Mouse (Mus musculus): Measurements from ENCODE around the gene Sgip1. TPM values are rescaled to one million over a fixed set of nuclear protein-coding genes. Genes with fewer than 3 reads are reported as not detected.

Gene Sgip1
- total RNA-seq (2021) = 1 to 10 TPM in 1 of 2 experiments, under 1 TPM in 1; 0.87 to 2.2 TPM

- no peak for DNase-seq
Measured at GRCm38 (mm10) chr4:102741287-102741686, at the start of gene Sgip1. Gene Sgip1 (plus strand): TSS chr4:102741297.

GRCm38 (mm10) chr4:102691402-102691801 lies 49.7 kb upstream of the Sgip1 start:
- intact Hi-C loops (cut with DNase I) = no loop called here
- no peak for DNase-seq

More at GRCm38 (mm10) chr4:102741287-102741686, at the start of gene Sgip1:
- intact Hi-C loops (cut with DNase I) = no loop called here

- intact Hi-C loops (cut with DNase I) = no loop called here
- no peak for DNase-seq
Measured at GRCm38 (mm10) chr4:102697966-102698365, 43.1 kb upstream of the Sgip1 start.

GRCm38 (mm10) chr4:102711731-102712130 lies 29.4 kb upstream of the Sgip1 start:
- intact Hi-C loops (cut with DNase I) = loop anchor here (10.0 kb wide), 1 partner anchor 263 kb away; the partner anchor contains the start of gene Tctex1d1
- no peak for DNase-seq

- intact Hi-C loops (cut with DNase I) = loop anchor here (10.0 kb wide), 1 partner anchor 259 kb away; the partner anchor contains the start of gene Tctex1d1
Measured at GRCm38 (mm10) chr4:102715532-102715931, 25.6 kb upstream of the Sgip1 start.

GRCm38 (mm10) chr4:102717123-102717828 lies 23.8 kb upstream of the Sgip1 start:
- DNase-seq = no peak
- intact Hi-C loops (cut with DNase I) = loop anchor here (10.0 kb wide), 1 partner anchor 258 kb away; the partner anchor contains the start of gene Tctex1d1

More at GRCm38 (mm10) chr4:102715532-102715931, 25.6 kb upstream of the Sgip1 start:
- no peak for DNase-seq

GRCm38 (mm10) chr4:102719535-102719934 lies 21.6 kb upstream of the Sgip1 start:
- DNase-seq = peak; percentile 8 to 22
- intact Hi-C loops (cut with DNase I) = loop anchor here (10.0 kb wide), 1 partner anchor 255 kb away; the partner anchor contains the start of gene Tctex1d1

- intact Hi-C loops (cut with DNase I) = loop anchor here (10.0 kb wide), 1 partner anchor 255 kb away; the partner anchor contains the start of gene Tctex1d1
- no peak for DNase-seq
Measured at GRCm38 (mm10) chr4:102719951-102720350, 21.1 kb upstream of the Sgip1 start.

GRCm38 (mm10) chr4:102724442-102724841 lies 16.7 kb upstream of the Sgip1 start:
- intact Hi-C loops (cut with DNase I) = no loop called here
- DNase-seq = no peak

- intact Hi-C loops (cut with DNase I) = no loop called here
- DNase-seq = no peak
Measured at GRCm38 (mm10) chr4:102730976-102731375, 10.1 kb upstream of the Sgip1 start.

- no peak for DNase-seq
- intact Hi-C loops (cut with DNase I) = no loop called here
Measured at GRCm38 (mm10) chr4:102734022-102734657, 7.0 kb upstream of the Sgip1 start.

- DNase-seq = no peak
- intact Hi-C loops (cut with DNase I) = no loop called here
Measured at GRCm38 (mm10) chr4:102753334-102754090, 12.4 kb downstream of the Sgip1 start.

- intact Hi-C loops (cut with DNase I) = no loop called here
- DNase-seq = peak; percentile 24 to 34
Measured at GRCm38 (mm10) chr4:102759095-102759890, 18.2 kb downstream of the Sgip1 start.

GRCm38 (mm10) chr4:102760042-102760821 lies 19.1 kb downstream of the Sgip1 start:
- DNase-seq = peak; percentile 38 to 53
- intact Hi-C loops (cut with DNase I) = no loop called here

- no peak for DNase-seq
- intact Hi-C loops (cut with DNase I) = no loop called here
Measured at GRCm38 (mm10) chr4:102762075-102762474, 21.0 kb downstream of the Sgip1 start.

GRCm38 (mm10) chr4:102769070-102769469 lies 28.0 kb downstream of the Sgip1 start:
- intact Hi-C loops (cut with DNase I) = no loop called here

GRCm38 (mm10) chr4:102769936-102770335 lies 28.8 kb downstream of the Sgip1 start:
- intact Hi-C loops (cut with DNase I) = no loop called here

More at GRCm38 (mm10) chr4:102769070-102769469, 28.0 kb downstream of the Sgip1 start:
- DNase-seq = no peak

GRCm38 (mm10) chr4:102771598-102772357 lies 30.7 kb downstream of the Sgip1 start:
- intact Hi-C loops (cut with DNase I) = no loop called here
- DNase-seq = no peak

More at GRCm38 (mm10) chr4:102769936-102770335, 28.8 kb downstream of the Sgip1 start:
- no peak for DNase-seq
